Mouse (Mus musculus): ENCODE data around the gene Tubb2a.

DNA sequence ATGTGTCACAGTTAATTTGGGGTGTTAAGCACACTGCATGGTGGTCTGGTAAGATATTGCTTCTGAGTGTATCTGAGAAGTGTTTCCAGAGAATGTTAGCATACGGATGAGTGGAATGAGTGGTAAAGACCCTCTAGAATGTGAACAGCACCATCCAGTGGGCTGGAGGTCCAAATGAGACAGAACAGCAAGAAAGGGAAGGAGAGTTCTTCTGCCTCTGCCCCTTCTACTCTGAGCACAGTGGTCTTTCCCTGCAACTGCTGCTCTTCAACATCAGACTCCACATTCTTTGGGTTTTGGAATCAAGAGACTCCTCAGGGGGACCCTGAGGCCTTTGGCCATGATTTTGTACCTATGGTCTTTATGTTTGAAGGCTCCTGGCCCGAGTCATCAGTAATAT, 28.4 kb upstream of the Tubb2a start:
- TF ChIP-seq CTCF (IDR thresholded peaks at IDR 0.05; ENCODE audit: borderline replicate concordance, insufficient read depth, low read depth, low read length) = no peak
- TF ChIP-seq POLR2A (IDR thresholded peaks at IDR 0.05; ENCODE audit: borderline replicate concordance, insufficient read depth, low read length) = no peak
